Mouse (Mus musculus): ENCODE data around the gene Rab3gap1. TPM values are rescaled to one million over a fixed set of nuclear protein-coding genes. Genes with fewer than 3 reads are reported as not detected.

Gene Rab3gap1
- total and polyA plus RNA-seq, 3 experiments: 21.7 to 37.5 (median 21.8) TPM

- TF ChIP-seq RCOR1 (conservative IDR thresholded peaks at IDR 0.05; ENCODE audit: low read depth, low read length): no peak
- TF ChIP-seq USF2 (conservative IDR thresholded peaks at IDR 0.05; ENCODE audit: low read depth, low read length): no peak
- TF ChIP-seq ZNF384 (IDR thresholded peaks at IDR 0.05; ENCODE audit: low read depth, low read length): no peak
- TF ChIP-seq JUN (IDR thresholded peaks at IDR 0.05; ENCODE audit: insufficient read depth, low read depth, low read length): no peak
- TF ChIP-seq HCFC1 (IDR thresholded peaks at IDR 0.05; ENCODE audit: low read depth, low read length): no peak
- TF ChIP-seq PAX5 (IDR thresholded peaks at IDR 0.05; ENCODE audit: low read length): no peak
- TF ChIP-seq GABPA (IDR thresholded peaks at IDR 0.05; ENCODE audit: insufficient replicate concordance, low read depth, low read length): no peak
- no peak for TF ChIP-seq E2F4 (IDR thresholded peaks at IDR 0.05; ENCODE audit: insufficient replicate concordance, low read depth, low read length)
- TF ChIP-seq USF1 (IDR thresholded peaks at IDR 0.05; ENCODE audit: low read depth, low read length): no peak
- no peak for TF ChIP-seq IRF4 (IDR thresholded peaks at IDR 0.05; ENCODE audit: low read depth, low read length)
- TF ChIP-seq NRF1 (IDR thresholded peaks at IDR 0.05; ENCODE audit: low read depth, low read length): no peak
- TF ChIP-seq UBTF (IDR thresholded peaks at IDR 0.05; ENCODE audit: low read depth, low read length): no peak
- TF ChIP-seq KAT2A (IDR thresholded peaks at IDR 0.05; ENCODE audit: insufficient replicate concordance, low read length): no peak
- TF ChIP-seq ZMIZ1 (IDR thresholded peaks at IDR 0.05; ENCODE audit: low read depth, low read length): no peak
- TF ChIP-seq TCF12 (IDR thresholded peaks at IDR 0.05; ENCODE audit: low read depth, low read length): no peak
- H3K9me3 ChIP-seq (replicated peaks; ENCODE audit: low read length): no peaks in the 10 kb centered on the region
Measured at GRCm38 (mm10) chr1:127988246-127988645, 119.7 kb downstream of the Rab3gap1 start.

GRCm38 (mm10) chr1:127989387-127989786, 120.8 kb downstream of the Rab3gap1 start:
- DNase-seq (ENCODE audit: extremely low read depth): no peak
- H3K4me2 ChIP-seq (ENCODE audit: insufficient read depth, low read depth, poor library complexity, severe bottlenecking): no peak overlapping the region
- H3K9me3 ChIP-seq (replicated peaks; ENCODE audit: low read length): no peaks in the 10 kb centered on the region
- dilution Hi-C loops (cut with MboI; ENCODE audit: extremely low pct_ligation_motif_present, extremely low pct_unique_long_range_greater_than_20kb, low sequenced_read_pairs) (no loop called here), in situ Hi-C loops (cut with MboI; ENCODE audit: low pct_ligation_motif_present, low pct_unique_long_range_greater_than_20kb, low sequenced_read_pairs) (no loop called here)
- H3K79me2 ChIP-seq (replicated peaks; ENCODE audit: control insufficient read depth, extremely low read depth, insufficient read depth, poor library complexity, severe bottlenecking): no peaks in the 10 kb centered on the region
- no peak overlapping the region for H3K4me3 ChIP-seq (replicated peaks in 1 of 3; ENCODE audit: low read depth in 2 of 3, low read length in 2 of 3, poor library complexity in 1 of 3)
- no peak overlapping the region for H3K9ac ChIP-seq (ENCODE audit: insufficient read depth, low read depth)
- no peak for TF ChIP-seq BHLHE40 (IDR thresholded peaks at IDR 0.05; ENCODE audit: low read depth, low read length)
- H3K27ac ChIP-seq (ENCODE audit: insufficient read depth, low read depth): no peak overlapping the region
- peaks cover 8 to 65% of the 10 kb centered on the region in 2 experiments for H3K36me3 ChIP-seq (replicated peaks in 1 of 2; ENCODE audit: control insufficient read depth in 1 of 2, insufficient read depth in 1 of 2, low read length in 1 of 2)
- H3K27me3 ChIP-seq (replicated peaks): no peaks in the 10 kb centered on the region
- H3K4me1 ChIP-seq (ENCODE audit: control insufficient read depth in 1 of 2, insufficient read depth in 2 of 2): no peaks in the 10 kb centered on the region

More at GRCm38 (mm10) chr1:127988246-127988645, 119.7 kb downstream of the Rab3gap1 start:
- dilution Hi-C loops (cut with MboI; ENCODE audit: extremely low pct_ligation_motif_present, extremely low pct_unique_long_range_greater_than_20kb, low sequenced_read_pairs): no loop called here
- no peaks in the 10 kb centered on the region for H3K27me3 ChIP-seq (replicated peaks)
- H3K4me2 ChIP-seq (ENCODE audit: insufficient read depth, low read depth, poor library complexity, severe bottlenecking): no peak overlapping the region
- H3K79me2 ChIP-seq (replicated peaks; ENCODE audit: control insufficient read depth, extremely low read depth, insufficient read depth, poor library complexity, severe bottlenecking): no peaks in the 10 kb centered on the region
- H3K9ac ChIP-seq (ENCODE audit: insufficient read depth, low read depth): no peak overlapping the region
- H3K27ac ChIP-seq (ENCODE audit: insufficient read depth, low read depth): no peak overlapping the region
- H3K4me3 ChIP-seq (replicated peaks in 1 of 3; ENCODE audit: low read depth in 2 of 3, low read length in 2 of 3, poor library complexity in 1 of 3): no peak overlapping the region
- in situ Hi-C loops (cut with MboI; ENCODE audit: low pct_ligation_motif_present, low pct_unique_long_range_greater_than_20kb, low sequenced_read_pairs): no loop called here
- DNase-seq (ENCODE audit: extremely low read depth): no peak
- H3K4me1 ChIP-seq (ENCODE audit: control insufficient read depth in 1 of 2, insufficient read depth in 2 of 2): no peaks in the 10 kb centered on the region
- peaks cover 6 to 61% of the 10 kb centered on the region in 2 experiments for H3K36me3 ChIP-seq (replicated peaks in 1 of 2; ENCODE audit: control insufficient read depth in 1 of 2, insufficient read depth in 1 of 2, low read length in 1 of 2)
